Mouse (Mus musculus) kidney, postnatal 0 days (tissue): ENCODE measurements around the gene Wnt7a. TPM values are rescaled to one million over a fixed set of nuclear protein-coding genes. Genes with fewer than 3 reads are reported as not detected.

Source experiments
- ATAC-seq: fragments of 200-750 bp; cut with Nextera tagmentation; replicated peaks from 2 replicates; pipeline ENCODE4 v1.8.0; 2017; ENCODE audit warnings: low read depth, moderate number of reproducible peaks, moderate TSS enrichment, moderate library complexity; ENCODE audit not compliant: low FRiP score
- DNase-seq: peaks from one replicate; pipeline ENCODE4 v3.0.0-alpha.2; 2016; ENCODE audit warnings: low spot score
- H3K27ac ChIP-seq: fragments of 300-500 bp; sonication (generic); 2 replicates; pipeline ENCODE4 v1.5.1; 2014; ENCODE audit warnings: mild to moderate bottlenecking
- H3K27me3 ChIP-seq: fragments of 300-500 bp; sonication (generic); 2 replicates; pipeline ENCODE4 v1.6.1; 2014; ENCODE audit warnings: low read length, mixed read lengths; ENCODE audit not compliant: insufficient read depth
- H3K36me3 ChIP-seq: fragments of 300-500 bp; sonication (generic); 2 replicates; pipeline ENCODE4 v1.6.1; 2014; ENCODE audit warnings: low read length, mixed read lengths; ENCODE audit not compliant: insufficient read depth
- H3K4me1 ChIP-seq: fragments of 300-500 bp; sonication (generic); replicated peaks from 2 replicates; pipeline ENCODE4 v1.6.1; 2014; ENCODE audit warnings: antibody characterized with exemption, low read length, mixed read lengths; ENCODE audit not compliant: insufficient read depth
- H3K4me2 ChIP-seq: fragments of 300-500 bp; sonication (generic); 2 replicates; pipeline ENCODE4 v1.6.1; 2014; ENCODE audit warnings: mild to moderate bottlenecking, low read length, moderate library complexity, mixed read lengths
- H3K4me3 ChIP-seq: fragments of 300-500 bp; sonication (generic); replicated peaks from 2 replicates; pipeline ENCODE4 v1.5.1; 2014; ENCODE audit warnings: low read depth, low read length
- H3K9ac ChIP-seq: fragments of 300-500 bp; sonication (generic); 2 replicates; pipeline ENCODE4 v1.6.1; 2014; ENCODE audit warnings: low read depth, low read length
- H3K9me3 ChIP-seq: fragments of 300-500 bp; sonication (generic); replicated peaks from 2 replicates; pipeline ENCODE4 v1.6.1; 2016; ENCODE audit warnings: low read length, inconsistent platforms, mixed read lengths
- CTCF ChIP-seq: IDR thresholded peaks from 2 replicates; pipeline ENCODE4 v1.5.1; 2016; ENCODE audit warnings: antibody characterized with exemption, low read depth, mild to moderate bottlenecking, moderate library complexity
- WGBS: fragments of 180-500 bp; shearing (Covaris S2); extraction: QIAGEN DNeasy Blood & Tissue Kit; methylation state at CpG from one replicate; pipeline ENCODE4 v1.1.7; 2014; 5-methylcytosine and 5-hydroxymethylcytosine counted together
- polyA plus RNA-seq: library from polyadenylated mRNA; unstranded; fragments of >200 nt; fragmentation: Nextera tagmentation; extraction: Ambion mirVana; gene quantifications from 2 replicates; pipeline ENCODE4 v1.2.1, GENCODE M21; 2015

Gene Wnt7a
- polyA plus RNA-seq, 1 experiment from 2014 or later, result 0.04 TPM

- TF ChIP-seq CTCF, result no peak
- H3K9me3 ChIP-seq, result no peaks in the 10 kb centered on the region
- H3K4me3 ChIP-seq, result no peak overlapping the region
- DNase-seq, result no peak
- no peak overlapping the region for H3K9ac ChIP-seq
- ATAC-seq, result no peak
- H3K27me3 ChIP-seq, result no peaks in the 10 kb centered on the region
- WGBS, result 49% methylated on average over 8 of the region's 8 CpGs
- H3K4me2 ChIP-seq, result no peak overlapping the region
- H3K36me3 ChIP-seq, result no peaks in the 10 kb centered on the region
- H3K27ac ChIP-seq, result no peak overlapping the region
- H3K4me1 ChIP-seq, result no peaks in the 10 kb centered on the region
Observed at GRCm38 (mm10) chr6:91339612-91340246, 71.4 kb downstream of the Wnt7a start.

GRCm38 (mm10) chr6:91335470-91335869, 75.7 kb downstream of the Wnt7a start:
- H3K36me3 ChIP-seq, result no peaks in the 10 kb centered on the region
- 56% methylated on average over 1 of the region's 1 CpGs for WGBS
- no peak for TF ChIP-seq CTCF
- H3K4me3 ChIP-seq, result no peak overlapping the region
- H3K4me2 ChIP-seq, result no peak overlapping the region
- H3K4me1 ChIP-seq, result no peaks in the 10 kb centered on the region
- no peak overlapping the region for H3K27ac ChIP-seq
- no peaks in the 10 kb centered on the region for H3K9me3 ChIP-seq
- no peak overlapping the region for H3K9ac ChIP-seq
- H3K27me3 ChIP-seq, result no peaks in the 10 kb centered on the region
- no peak for DNase-seq
- no peak for ATAC-seq

- Histone ChIP-seq H3K9me3 (no peaks in the 10 kb centered on the region), H3K27ac (no peak overlapping the region), H3K9ac (no peak overlapping the region), H3K36me3 (no peaks in the 10 kb centered on the region), H3K27me3 (no peaks in the 10 kb centered on the region), H3K4me1 (no peaks in the 10 kb centered on the region), H3K4me2 (no peak overlapping the region), H3K4me3 (no peak overlapping the region)
- no peak for TF ChIP-seq CTCF
- no peak for DNase-seq
- no peak for ATAC-seq
- 92% methylated on average over 8 of the region's 8 CpGs for WGBS
Observed at GRCm38 (mm10) chr6:91331886-91332285, 79.3 kb downstream of the Wnt7a start.

DNA sequence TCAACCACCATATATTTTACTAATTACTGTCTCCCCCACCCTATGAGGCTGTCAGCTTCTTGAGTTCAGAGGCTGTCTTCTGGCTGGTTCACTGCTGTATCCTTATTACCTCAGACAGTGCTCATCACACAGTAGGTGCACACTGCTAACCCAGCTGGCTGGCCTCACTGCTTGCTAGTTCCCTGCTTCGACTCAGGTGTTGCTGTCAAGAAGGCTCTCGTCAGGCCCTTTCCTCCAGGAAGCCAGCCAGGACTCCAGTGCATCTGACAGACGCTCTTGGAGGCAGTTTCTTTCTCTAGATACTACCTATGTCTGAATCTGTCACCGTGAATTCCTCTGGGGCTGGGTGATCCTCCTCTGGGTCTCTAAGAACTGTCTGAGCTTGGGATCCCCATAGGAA, 85.6 kb downstream of the Wnt7a start:
- no peak for TF ChIP-seq CTCF
- Histone ChIP-seq H3K4me1 (no peaks in the 10 kb centered on the region), H3K9me3 (no peaks in the 10 kb centered on the region), H3K27ac (no peak overlapping the region), H3K27me3 (no peaks in the 10 kb centered on the region), H3K9ac (no peak overlapping the region), H3K4me2 (no peak overlapping the region), H3K36me3 (no peaks in the 10 kb centered on the region), H3K4me3 (no peak overlapping the region)
- DNase-seq (no peak), ATAC-seq (no peak)
- 86% methylated on average over 4 of the region's 4 CpGs for WGBS

DNA sequence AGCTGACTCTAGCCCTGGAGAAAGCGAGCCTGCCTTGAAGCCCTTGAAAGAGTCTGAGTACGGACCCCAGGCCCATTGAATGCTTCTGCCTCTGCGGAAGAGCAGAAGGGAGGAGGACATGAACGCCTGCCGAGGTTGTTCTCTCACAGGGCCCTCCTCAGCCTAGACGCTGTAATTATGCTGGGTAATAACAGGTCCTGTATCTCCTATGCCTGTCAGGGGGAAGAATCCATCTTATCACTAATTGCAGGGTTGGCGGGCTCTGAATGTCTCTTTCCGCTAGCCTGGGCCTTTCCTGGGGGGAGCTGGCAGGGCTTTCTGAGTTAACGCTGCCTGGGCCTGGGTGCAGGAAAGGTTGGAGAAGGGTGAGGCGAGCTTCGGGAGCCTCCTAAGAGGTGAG, 86.4 kb downstream of the Wnt7a start:
- no peaks in the 10 kb centered on the region for H3K4me1 ChIP-seq
- H3K36me3 ChIP-seq, result no peaks in the 10 kb centered on the region
- DNase-seq (no peak), ATAC-seq (no peak)
- no peak overlapping the region for H3K4me2 ChIP-seq
- WGBS, result 62% methylated on average over 11 of the region's 11 CpGs
- H3K9me3 ChIP-seq, result no peaks in the 10 kb centered on the region
- H3K9ac ChIP-seq, result no peak overlapping the region
- no peak for TF ChIP-seq CTCF
- H3K27ac ChIP-seq, result no peak overlapping the region
- no peaks in the 10 kb centered on the region for H3K27me3 ChIP-seq
- no peak overlapping the region for H3K4me3 ChIP-seq

DNA sequence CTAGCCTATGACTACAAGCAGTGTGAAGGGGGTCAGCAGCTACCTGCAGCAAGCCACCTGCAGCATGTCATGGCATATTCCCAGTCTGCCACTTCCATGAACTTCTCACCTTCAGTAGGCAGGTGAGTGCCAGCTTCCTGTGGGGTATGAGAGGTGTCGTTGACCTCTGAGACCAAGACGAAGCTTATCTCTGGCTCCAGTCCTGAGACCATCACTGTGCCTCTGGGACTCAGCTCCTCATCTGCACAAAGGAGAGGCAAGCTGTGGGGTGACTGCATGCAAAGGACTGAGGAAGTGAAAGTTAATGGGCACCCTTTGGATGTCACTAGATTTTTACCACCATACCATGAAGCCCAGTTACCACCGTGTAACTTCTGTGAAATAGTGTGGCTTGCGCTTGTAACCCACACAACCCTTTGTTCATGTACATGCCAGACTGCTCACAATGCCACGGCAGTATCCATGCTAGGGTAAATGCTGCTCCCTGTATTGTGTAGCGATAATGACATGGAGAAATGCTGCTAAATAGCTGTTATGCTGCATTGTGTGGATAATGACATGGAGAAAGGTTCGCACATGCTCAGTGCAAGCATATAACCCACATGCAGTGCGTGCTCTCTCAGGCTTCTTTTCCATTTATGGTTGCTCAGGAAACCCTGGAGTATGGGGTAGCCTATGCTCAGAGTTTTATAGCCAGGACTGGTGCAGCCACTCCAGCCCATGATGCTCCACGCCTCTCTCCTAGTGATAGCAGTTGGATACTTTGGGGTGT, 89.0 kb downstream of the Wnt7a start:
- no peaks in the 10 kb centered on the region for H3K36me3 ChIP-seq
- H3K9me3 ChIP-seq, result no peaks in the 10 kb centered on the region
- DNase-seq, result no peak
- ATAC-seq, result no peak
- no peaks in the 10 kb centered on the region for H3K4me1 ChIP-seq
- H3K27me3 ChIP-seq, result no peaks in the 10 kb centered on the region
- 89% methylated on average over 9 of the region's 9 CpGs for WGBS
- no peak overlapping the region for H3K27ac ChIP-seq
- no peak overlapping the region for H3K4me3 ChIP-seq
- TF ChIP-seq CTCF, result no peak
- H3K4me2 ChIP-seq, result no peak overlapping the region
- no peak overlapping the region for H3K9ac ChIP-seq

Other genes starting within 250 kb of the Wnt7a start
- gene Fbln2, start 198.9 kb downstream of the Wnt7a start, polyA plus RNA-seq, result 20.9 and 22.0 TPM in 2 replicates
- 28.0 and 29.2 TPM in 2 replicates for gene Chchd4, start 62.2 kb upstream of the Wnt7a start, polyA plus RNA-seq
- 34.5 and 39.6 TPM in 2 replicates for gene Tmem43, start 62.3 kb upstream of the Wnt7a start, polyA plus RNA-seq
- gene Xpc, start 104.5 kb upstream of the Wnt7a start, polyA plus RNA-seq, result 29.2 and 29.4 TPM in 2 replicates
- 215 and 222 TPM in 2 replicates for gene Lsm3, start 104.6 kb upstream of the Wnt7a start, polyA plus RNA-seq